Mouse (Mus musculus): ENCODE measurements around the gene Tfrc. TPM values are rescaled to one million over a fixed set of nuclear protein-coding genes. Genes with fewer than 3 reads are reported as not detected.

The Tfrc gene
- polyA plus RNA-seq, 1 experiment from 2014 or later, result 52.5 TPM

DNA sequence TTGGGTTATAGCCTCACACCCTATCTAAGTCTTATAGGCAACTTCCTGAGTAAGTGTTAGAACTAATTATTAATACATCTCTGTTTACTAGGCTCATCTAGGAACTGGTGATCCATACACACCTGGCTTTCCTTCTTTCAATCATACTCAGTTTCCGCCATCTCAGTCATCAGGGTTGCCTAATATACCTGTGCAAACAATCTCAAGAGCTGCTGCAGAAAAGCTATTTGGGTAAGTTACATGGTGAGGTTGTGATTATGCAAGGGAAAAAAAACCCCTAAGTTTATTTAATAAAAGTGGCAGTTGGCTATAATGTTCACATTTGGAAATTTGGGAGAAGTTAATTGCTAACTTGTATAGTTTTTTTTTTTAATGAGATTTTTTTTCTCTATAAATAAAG, 10.2 kb downstream of the Tfrc start:
- ATAC-seq (ENCODE audit: insufficient number of reproducible peaks, low FRiP score, low TSS enrichment, low read depth) (no peak), DNase-seq (ENCODE audit: low spot score) (no peak)
- Histone ChIP-seq H3K36me3 (ENCODE audit: control insufficient read depth, insufficient read depth, low read length) (peaks cover 18% of the 10 kb centered on the region), H3K9ac (ENCODE audit: low read length) (no peak overlapping the region), H3K4me1 (ENCODE audit: control insufficient read depth, insufficient read depth, low read length) (no peaks in the 10 kb centered on the region), H3K27me3 (ENCODE audit: control insufficient read depth, insufficient read depth, low read length) (no peaks in the 10 kb centered on the region), H3K27ac (replicated peaks; ENCODE audit: low read depth, low read length) (no peak overlapping the region), H3K9me3 (ENCODE audit: control insufficient read depth, low read length) (no peaks in the 10 kb centered on the region), H3K4me3 (ENCODE audit: low read depth, low read length) (no peak overlapping the region), H3K4me2 (ENCODE audit: low read depth, severe bottlenecking) (no peak overlapping the region)
- 95% methylated on average over 1 of the region's 1 CpGs for WGBS

DNA sequence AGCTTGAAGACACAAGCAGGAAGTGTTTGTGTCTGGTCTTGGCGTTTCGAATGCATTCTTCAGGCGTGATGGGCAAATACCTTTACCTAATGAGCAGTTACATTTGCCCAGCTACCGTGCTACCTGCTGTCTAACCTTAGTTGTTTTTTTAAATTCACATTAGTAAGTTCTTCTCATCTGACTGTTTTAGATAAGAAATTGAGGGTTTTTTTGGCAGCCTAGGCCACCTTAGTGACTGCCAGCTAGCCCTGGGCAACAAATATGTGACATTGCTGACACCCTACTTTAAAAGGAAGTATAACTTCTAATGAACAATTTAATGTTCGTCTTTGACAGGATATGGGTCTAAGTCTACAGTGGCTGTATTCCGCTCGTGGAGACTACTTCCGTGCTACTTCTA, 19.4 kb downstream of the Tfrc start:
- Histone ChIP-seq H3K4me2 (ENCODE audit: low read depth, severe bottlenecking) (no peak overlapping the region), H3K27me3 (ENCODE audit: control insufficient read depth, insufficient read depth, low read length) (no peaks in the 10 kb centered on the region), H3K9me3 (ENCODE audit: control insufficient read depth, low read length) (no peaks in the 10 kb centered on the region), H3K36me3 (ENCODE audit: control insufficient read depth, insufficient read depth, low read length) (peaks cover 28% of the 10 kb centered on the region; the same call in 1 of the 2 replicates), H3K4me1 (ENCODE audit: control insufficient read depth, insufficient read depth, low read length) (no peaks in the 10 kb centered on the region), H3K27ac (replicated peaks; ENCODE audit: low read depth, low read length) (no peak overlapping the region), H3K9ac (ENCODE audit: low read length) (no peak overlapping the region), H3K4me3 (ENCODE audit: low read depth, low read length) (no peak overlapping the region)
- WGBS, result 94% methylated on average over 8 of the region's 8 CpGs
- DNase-seq (ENCODE audit: low spot score) (no peak), ATAC-seq (ENCODE audit: insufficient number of reproducible peaks, low FRiP score, low TSS enrichment, low read depth) (no peak)

DNA sequence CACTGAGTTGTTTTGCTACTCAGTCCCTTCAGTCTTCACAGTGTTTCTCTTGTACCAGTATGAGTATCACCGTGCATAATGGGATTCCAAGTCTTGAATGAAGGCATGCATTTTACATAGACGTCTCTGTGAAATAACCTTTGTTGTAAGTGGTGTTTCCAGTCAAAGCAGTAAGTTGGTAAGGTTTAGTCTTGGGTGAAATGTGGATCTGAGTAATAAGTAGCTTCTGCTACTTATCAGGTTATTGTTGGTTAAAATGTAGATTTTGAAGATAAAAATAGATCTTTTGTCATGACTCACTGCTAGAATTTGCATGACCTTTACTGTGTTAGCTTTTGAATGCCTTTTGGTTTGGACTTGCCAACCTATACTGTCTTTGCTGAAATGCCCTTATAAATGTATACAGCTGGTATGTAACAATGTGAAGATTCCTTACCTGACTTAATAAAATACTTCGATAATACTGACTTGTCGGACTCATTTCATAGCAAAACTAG, 23.7 kb downstream of the Tfrc start:
- WGBS, result 93% methylated on average over 4 of the region's 4 CpGs
- Histone ChIP-seq H3K27ac (replicated peaks; ENCODE audit: low read depth, low read length) (no peak overlapping the region), H3K4me1 (ENCODE audit: control insufficient read depth, insufficient read depth, low read length) (no peaks in the 10 kb centered on the region), H3K9me3 (ENCODE audit: control insufficient read depth, low read length) (no peaks in the 10 kb centered on the region), H3K9ac (ENCODE audit: low read length) (no peak overlapping the region), H3K36me3 (ENCODE audit: control insufficient read depth, insufficient read depth, low read length) (peaks cover 21% of the 10 kb centered on the region; the same call in 1 of the 2 replicates), H3K27me3 (ENCODE audit: control insufficient read depth, insufficient read depth, low read length) (no peaks in the 10 kb centered on the region), H3K4me2 (ENCODE audit: low read depth, severe bottlenecking) (no peak overlapping the region), H3K4me3 (ENCODE audit: low read depth, low read length) (no peak overlapping the region)
- ATAC-seq (ENCODE audit: insufficient number of reproducible peaks, low FRiP score, low TSS enrichment, low read depth) (no peak), DNase-seq (ENCODE audit: low spot score) (no peak)

DNA sequence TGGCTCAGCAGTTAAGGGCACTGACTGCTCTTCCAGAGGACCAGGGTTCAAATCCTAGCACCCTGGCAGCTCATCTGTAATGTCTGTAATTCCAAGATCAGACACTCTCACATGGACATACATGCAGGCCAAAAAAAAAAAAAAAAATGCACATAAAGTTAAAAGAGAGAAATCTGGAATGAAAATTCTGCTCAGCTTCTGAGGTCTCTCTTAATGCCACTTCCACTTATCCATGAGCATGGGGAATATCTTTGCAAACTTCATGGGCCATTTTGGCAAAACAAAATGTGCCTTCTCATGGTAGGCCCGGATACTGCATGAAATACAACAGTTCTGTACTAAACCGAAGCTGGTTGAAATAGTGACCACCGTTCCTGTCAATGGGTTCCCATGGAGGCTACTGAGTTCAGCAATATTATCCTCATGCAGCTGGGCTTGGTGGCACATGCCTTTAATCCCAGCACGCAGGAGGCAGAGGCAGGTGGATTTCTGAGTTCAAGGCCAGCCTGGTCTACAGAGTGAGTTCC, 24.8 kb downstream of the Tfrc start:
- no peak overlapping the region for H3K9ac ChIP-seq (ENCODE audit: low read length)
- no peaks in the 10 kb centered on the region for H3K4me1 ChIP-seq (ENCODE audit: control insufficient read depth, insufficient read depth, low read length)
- no peak for ATAC-seq (ENCODE audit: insufficient number of reproducible peaks, low FRiP score, low TSS enrichment, low read depth)
- 93% methylated on average over 4 of the region's 4 CpGs for WGBS
- peaks cover 16% of the 10 kb centered on the region; the same call in 1 of the 2 replicates for H3K36me3 ChIP-seq (ENCODE audit: control insufficient read depth, insufficient read depth, low read length)
- H3K9me3 ChIP-seq (ENCODE audit: control insufficient read depth, low read length), result no peaks in the 10 kb centered on the region
- H3K4me3 ChIP-seq (ENCODE audit: low read depth, low read length), result no peak overlapping the region
- H3K27me3 ChIP-seq (ENCODE audit: control insufficient read depth, insufficient read depth, low read length), result no peaks in the 10 kb centered on the region
- no peak for DNase-seq (ENCODE audit: low spot score)
- H3K27ac ChIP-seq (replicated peaks; ENCODE audit: low read depth, low read length), result no peak overlapping the region
- H3K4me2 ChIP-seq (ENCODE audit: low read depth, severe bottlenecking), result no peak overlapping the region

DNA sequence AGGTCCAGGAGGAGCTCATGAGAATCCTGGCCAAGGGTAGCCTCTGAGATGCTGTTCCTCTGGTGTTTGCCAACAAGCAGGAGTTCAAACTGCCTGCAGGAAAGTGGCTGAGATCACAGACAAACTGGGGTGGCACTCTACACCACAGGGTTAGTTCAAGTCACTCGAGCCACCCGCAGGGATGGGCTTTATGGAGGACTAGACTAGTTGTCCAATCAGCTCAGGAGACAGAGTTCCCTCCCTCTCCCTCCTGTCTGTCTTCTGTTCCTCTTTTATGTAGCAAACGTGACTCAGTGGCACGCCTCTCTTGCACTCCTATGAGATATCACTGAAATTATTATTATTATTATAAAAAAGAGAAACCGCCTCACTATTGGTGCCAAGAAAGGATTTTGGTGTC, 25.5 kb downstream of the Tfrc start:
- H3K4me2 ChIP-seq (ENCODE audit: low read depth, severe bottlenecking), result no peak overlapping the region
- H3K36me3 ChIP-seq (ENCODE audit: control insufficient read depth, insufficient read depth, low read length), result peaks cover 11% of the 10 kb centered on the region; the same call in 1 of the 2 replicates
- no peaks in the 10 kb centered on the region for H3K4me1 ChIP-seq (ENCODE audit: control insufficient read depth, insufficient read depth, low read length)
- H3K27me3 ChIP-seq (ENCODE audit: control insufficient read depth, insufficient read depth, low read length), result no peaks in the 10 kb centered on the region
- no peaks in the 10 kb centered on the region for H3K9me3 ChIP-seq (ENCODE audit: control insufficient read depth, low read length)
- ATAC-seq (ENCODE audit: insufficient number of reproducible peaks, low FRiP score, low TSS enrichment, low read depth) (no peak), DNase-seq (ENCODE audit: low spot score) (no peak)
- no peak overlapping the region for H3K27ac ChIP-seq (replicated peaks; ENCODE audit: low read depth, low read length)
- H3K4me3 ChIP-seq (ENCODE audit: low read depth, low read length), result no peak overlapping the region
- WGBS, result 83% methylated on average over 5 of the region's 5 CpGs
- no peak overlapping the region for H3K9ac ChIP-seq (ENCODE audit: low read length)

DNA sequence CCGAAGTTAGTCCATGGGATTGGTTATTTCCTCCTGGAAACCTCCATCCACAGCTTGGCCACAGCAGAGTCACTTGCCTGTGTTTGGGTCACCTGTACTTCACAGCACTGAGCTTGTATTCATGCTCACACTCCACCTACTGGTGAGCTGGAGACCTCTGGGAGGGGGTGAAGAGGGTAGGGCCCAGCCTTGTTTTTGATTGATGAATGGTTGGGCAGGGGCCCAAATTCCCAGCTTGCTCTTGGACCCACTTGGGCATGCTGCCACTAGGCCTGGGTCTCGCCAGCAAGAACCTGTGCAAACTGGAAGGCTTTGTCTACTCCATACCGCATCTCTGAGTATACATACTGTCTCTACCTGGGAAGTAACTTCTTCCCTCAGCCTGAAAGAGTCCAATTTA, 26.6 kb downstream of the Tfrc start:
- Histone ChIP-seq H3K4me1 (ENCODE audit: control insufficient read depth, insufficient read depth, low read length) (no peaks in the 10 kb centered on the region), H3K4me3 (ENCODE audit: low read depth, low read length) (no peak overlapping the region), H3K27me3 (ENCODE audit: control insufficient read depth, insufficient read depth, low read length) (no peaks in the 10 kb centered on the region), H3K36me3 (ENCODE audit: control insufficient read depth, insufficient read depth, low read length) (peaks cover 7% of the 10 kb centered on the region; the same call in 1 of the 2 replicates), H3K9ac (ENCODE audit: low read length) (no peak overlapping the region), H3K9me3 (ENCODE audit: control insufficient read depth, low read length) (no peaks in the 10 kb centered on the region), H3K4me2 (ENCODE audit: low read depth, severe bottlenecking) (no peak overlapping the region), H3K27ac (replicated peaks; ENCODE audit: low read depth, low read length) (no peak overlapping the region)
- ATAC-seq (ENCODE audit: insufficient number of reproducible peaks, low FRiP score, low TSS enrichment, low read depth), result no peak
- 77% methylated on average over 3 of the region's 3 CpGs for WGBS
- no peak for DNase-seq (ENCODE audit: low spot score)

DNA sequence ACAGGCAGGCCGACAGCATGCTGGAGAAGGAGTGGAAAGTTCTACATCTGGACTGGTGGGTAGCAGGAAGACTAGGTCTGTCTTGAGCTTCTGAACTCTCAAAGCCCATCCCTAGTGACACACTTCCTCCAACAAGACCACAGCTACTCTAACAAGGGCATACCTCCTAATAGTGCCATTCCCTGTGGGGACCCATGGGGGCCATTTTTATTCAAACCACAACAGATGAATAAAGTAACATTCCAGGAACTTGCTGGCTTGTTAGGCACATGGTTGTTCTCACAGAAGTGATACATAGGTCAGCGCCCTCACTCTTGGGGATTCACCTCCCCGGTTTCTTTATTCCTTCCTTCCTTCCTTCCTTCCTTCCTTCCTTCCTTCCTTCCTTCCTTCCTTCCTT, 27.6 kb downstream of the Tfrc start:
- H3K36me3 ChIP-seq (ENCODE audit: control insufficient read depth, insufficient read depth, low read length), result peaks cover 3% of the 10 kb centered on the region; the same call in 1 of the 2 replicates
- no peaks in the 10 kb centered on the region for H3K9me3 ChIP-seq (ENCODE audit: control insufficient read depth, low read length)
- H3K4me3 ChIP-seq (ENCODE audit: low read depth, low read length), result no peak overlapping the region
- H3K4me2 ChIP-seq (ENCODE audit: low read depth, severe bottlenecking), result no peak overlapping the region
- no peaks in the 10 kb centered on the region for H3K4me1 ChIP-seq (ENCODE audit: control insufficient read depth, insufficient read depth, low read length)
- H3K27me3 ChIP-seq (ENCODE audit: control insufficient read depth, insufficient read depth, low read length), result no peaks in the 10 kb centered on the region
- no peak overlapping the region for H3K9ac ChIP-seq (ENCODE audit: low read length)
- no peak overlapping the region for H3K27ac ChIP-seq (replicated peaks; ENCODE audit: low read depth, low read length)
- no peak for DNase-seq (ENCODE audit: low spot score)
- ATAC-seq (ENCODE audit: insufficient number of reproducible peaks, low FRiP score, low TSS enrichment, low read depth), result no peak
- 86% methylated on average over 3 of the region's 3 CpGs for WGBS

DNA sequence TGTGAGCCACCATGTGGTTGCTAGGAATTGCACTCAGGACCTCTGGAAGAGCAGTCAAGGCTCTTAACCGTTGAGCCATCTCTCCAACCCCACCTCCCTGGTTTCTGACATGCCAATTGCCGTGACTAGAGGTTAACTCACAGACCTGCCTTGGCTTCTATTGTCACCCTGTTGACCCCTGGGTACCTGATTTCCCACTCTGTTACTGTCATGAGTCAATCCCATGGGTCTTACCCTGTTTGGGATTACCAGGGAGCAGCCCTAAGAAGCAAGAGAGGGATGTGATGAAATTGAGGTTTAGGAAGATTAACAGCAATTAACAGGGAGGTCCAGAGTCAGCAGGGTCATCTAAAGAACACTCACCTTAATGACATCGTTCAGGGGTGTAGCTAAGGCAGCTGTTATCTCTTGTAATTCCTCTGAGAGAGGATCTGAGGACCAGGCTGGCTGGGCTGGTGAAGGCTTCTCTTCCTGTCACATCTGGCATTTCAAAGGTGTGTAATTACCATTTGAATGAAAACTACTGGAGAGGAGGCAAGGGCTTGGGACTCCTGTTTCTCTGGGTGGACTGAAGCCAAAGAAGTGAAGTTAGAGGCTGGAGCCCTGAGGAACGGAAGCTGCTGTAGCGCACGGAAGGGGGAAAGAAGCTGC, 28.3 kb downstream of the Tfrc start:
- no peak for ATAC-seq (ENCODE audit: insufficient number of reproducible peaks, low FRiP score, low TSS enrichment, low read depth)
- no peak for DNase-seq (ENCODE audit: low spot score)
- Histone ChIP-seq H3K27ac (replicated peaks; ENCODE audit: low read depth, low read length) (no peak overlapping the region), H3K36me3 (ENCODE audit: control insufficient read depth, insufficient read depth, low read length) (peaks cover 3% of the 10 kb centered on the region; the same call in 1 of the 2 replicates), H3K27me3 (ENCODE audit: control insufficient read depth, insufficient read depth, low read length) (no peaks in the 10 kb centered on the region), H3K4me1 (ENCODE audit: control insufficient read depth, insufficient read depth, low read length) (no peaks in the 10 kb centered on the region), H3K4me3 (ENCODE audit: low read depth, low read length) (no peak overlapping the region), H3K9ac (ENCODE audit: low read length) (no peak overlapping the region), H3K9me3 (ENCODE audit: control insufficient read depth, low read length) (no peaks in the 10 kb centered on the region), H3K4me2 (ENCODE audit: low read depth, severe bottlenecking) (no peak overlapping the region)
- 23% methylated on average over 6 of the region's 6 CpGs for whole genome bisulfite sequencing

All from limb, embryonic 11.5 days (tissue).